Mouse (Mus musculus) forebrain, embryonic 13.5 days (tissue): ENCODE results near the gene Gins3. TPM values are rescaled to one million over a fixed set of nuclear protein-coding genes. Genes with fewer than 3 reads are reported as not detected.
"Not testable (repeated sequence)": the region's sequence is repeated elsewhere in the genome, so short reads cannot be mapped to it uniquely, and the experiment has no call there.

Source experiments
- ATAC-seq: fragments of 200-750 bp; cut with Nextera tagmentation; 2 replicates; pipeline ENCODE4 v1.8.0; 2017
- H3K27ac ChIP-seq: fragments of 300-500 bp; sonication (generic); 2 replicates; pipeline ENCODE4 v1.5.1; 2015; ENCODE audit warnings: inconsistent platforms, mild to moderate bottlenecking, moderate library complexity
- H3K27me3 ChIP-seq: fragments of 300-500 bp; sonication (generic); 2 replicates; pipeline ENCODE4 v1.6.1; 2015; ENCODE audit warnings: mild to moderate bottlenecking, inconsistent platforms
- H3K36me3 ChIP-seq: fragments of 300-500 bp; sonication (generic); 2 replicates; pipeline ENCODE4 v1.6.1; 2015; ENCODE audit warnings: mild to moderate bottlenecking, inconsistent platforms; ENCODE audit not compliant: poor library complexity, severe bottlenecking
- H3K4me1 ChIP-seq: fragments of 300-500 bp; sonication (generic); 2 replicates; pipeline ENCODE4 v1.6.1; 2015; ENCODE audit warnings: inconsistent platforms
- H3K4me2 ChIP-seq: fragments of 300-500 bp; sonication (generic); 2 replicates; pipeline ENCODE4 v1.6.1; 2015; ENCODE audit warnings: inconsistent platforms, mild to moderate bottlenecking, moderate library complexity
- H3K4me3 ChIP-seq: fragments of 300-500 bp; sonication (generic); 2 replicates; pipeline ENCODE4 v1.5.1; 2015; ENCODE audit warnings: mild to moderate bottlenecking, inconsistent platforms
- H3K9ac ChIP-seq: fragments of 300-500 bp; sonication (generic); 2 replicates; pipeline ENCODE4 v1.6.1; 2015; ENCODE audit warnings: mild to moderate bottlenecking, inconsistent platforms
- H3K9me3 ChIP-seq: fragments of 300-500 bp; sonication (generic); replicated peaks from 2 replicates; pipeline ENCODE4 v1.6.1; 2016; ENCODE audit warnings: inconsistent platforms
- WGBS: fragments of 180-500 bp; shearing (Covaris S2); methylation state at CpG from one replicate; pipeline ENCODE4 v1.1.7; 2015; 5-methylcytosine and 5-hydroxymethylcytosine counted together
- polyA plus RNA-seq: library from polyadenylated mRNA; unstranded; fragments of >200 nt; fragmentation: Nextera tagmentation; extraction: Ambion mirVana; gene quantifications from 2 replicates; pipeline ENCODE4 v1.2.1, GENCODE M21; 2015

Gene Gins3
- polyA plus RNA-seq, 1 experiment from 2014 or later, result 19.4 TPM

- ATAC-seq, result no peak
- 81% methylated on average over 7 of the region's 7 CpGs for WGBS
Observed at GRCm38 (mm10) chr8:95655831-95656230, 22.6 kb downstream of the Gins3 start.

GRCm38 (mm10) chr8:95656316-95657002 lies 23.2 kb downstream of the Gins3 start:
- no peak for ATAC-seq
- Histone ChIP-seq H3K9me3 (no peaks in the 10 kb centered on the region), H3K36me3 (no peaks in the 10 kb centered on the region), H3K27me3 (no peaks in the 10 kb centered on the region), H3K4me1 (peaks cover 27% of the 10 kb centered on the region), H3K27ac (no peak overlapping the region; the same call in 1 of the 2 replicates), H3K9ac (no peak overlapping the region), H3K4me3 (no peak overlapping the region), H3K4me2 (no peak overlapping the region)
- WGBS, result 54% methylated on average over 5 of the region's 5 CpGs

More at GRCm38 (mm10) chr8:95655831-95656230, 22.6 kb downstream of the Gins3 start:
- Histone ChIP-seq H3K9ac (no peak overlapping the region), H3K4me2 (no peak overlapping the region), H3K36me3 (no peaks in the 10 kb centered on the region), H3K9me3 (no peaks in the 10 kb centered on the region), H3K27me3 (no peaks in the 10 kb centered on the region), H3K4me1 (peaks cover 30% of the 10 kb centered on the region), H3K4me3 (no peak overlapping the region), H3K27ac (no peak overlapping the region)

GRCm38 (mm10) chr8:95657523-95657922 lies 24.3 kb downstream of the Gins3 start:
- no peak for ATAC-seq
- no peaks in the 10 kb centered on the region for H3K36me3 ChIP-seq
- H3K9ac ChIP-seq, result no peak overlapping the region
- peaks cover 27% of the 10 kb centered on the region for H3K4me1 ChIP-seq
- H3K27ac ChIP-seq, result no peak overlapping the region
- no peaks in the 10 kb centered on the region for H3K9me3 ChIP-seq
- H3K4me3 ChIP-seq, result no peak overlapping the region
- WGBS, result 56% methylated on average over 2 of the region's 2 CpGs
- H3K27me3 ChIP-seq, result no peaks in the 10 kb centered on the region
- no peak overlapping the region for H3K4me2 ChIP-seq

- no peak for ATAC-seq
- peaks cover 27% of the 10 kb centered on the region for H3K4me1 ChIP-seq
- H3K4me3 ChIP-seq, result no peak overlapping the region
- no peak overlapping the region for H3K4me2 ChIP-seq
- 67% methylated on average over 6 of the region's 6 CpGs for WGBS
- H3K27me3 ChIP-seq, result no peaks in the 10 kb centered on the region
- no peaks in the 10 kb centered on the region for H3K36me3 ChIP-seq
- peak overlapping the region; percentile 44; the same call in 1 of the 2 replicates for H3K27ac ChIP-seq
- H3K9ac ChIP-seq, result no peak overlapping the region
- H3K9me3 ChIP-seq, result no peaks in the 10 kb centered on the region
Observed at GRCm38 (mm10) chr8:95660334-95660882, 27.2 kb downstream of the Gins3 start.

GRCm38 (mm10) chr8:95661085-95661484 lies 27.8 kb downstream of the Gins3 start:
- no peak overlapping the region for H3K9ac ChIP-seq
- no peaks in the 10 kb centered on the region for H3K36me3 ChIP-seq
- no peak for ATAC-seq
- no peaks in the 10 kb centered on the region for H3K27me3 ChIP-seq
- no peak overlapping the region for H3K4me3 ChIP-seq
- peaks cover 20% of the 10 kb centered on the region for H3K4me1 ChIP-seq
- H3K4me2 ChIP-seq, result no peak overlapping the region
- WGBS, result 82% methylated on average over 8 of the region's 8 CpGs
- no peaks in the 10 kb centered on the region for H3K9me3 ChIP-seq
- H3K27ac ChIP-seq, result no peak overlapping the region; the same call in 1 of the 2 replicates

- Histone ChIP-seq H3K4me3 (no peak overlapping the region), H3K9ac (no peak overlapping the region), H3K4me1 (peaks cover 15% of the 10 kb centered on the region), H3K27me3 (no peaks in the 10 kb centered on the region), H3K4me2 (no peak overlapping the region), H3K36me3 (no peaks in the 10 kb centered on the region), H3K27ac (no peak overlapping the region), H3K9me3 (0 out of 2 replicates have a peak, but pooled peaks cover 3% of the 10 kb centered on the region)
- WGBS, result 90% methylated on average over 6 of the region's 6 CpGs
- no peak for ATAC-seq
Observed at GRCm38 (mm10) chr8:95661575-95661974, 28.3 kb downstream of the Gins3 start.

- WGBS, result 82% methylated on average over 7 of the region's 7 CpGs
- H3K27me3 ChIP-seq, result no peaks in the 10 kb centered on the region
- H3K9me3 ChIP-seq, result 0 out of 2 replicates have a peak, but pooled peaks cover 5% of the 10 kb centered on the region
- no peak for ATAC-seq
- no peak overlapping the region for H3K27ac ChIP-seq
- H3K9ac ChIP-seq, result no peak overlapping the region
- H3K4me2 ChIP-seq, result no peak overlapping the region
- H3K4me1 ChIP-seq, result 0 out of 2 replicates have a peak, but pooled peaks cover 7% of the 10 kb centered on the region
- H3K4me3 ChIP-seq, result no peak overlapping the region
- H3K36me3 ChIP-seq, result no peaks in the 10 kb centered on the region
Observed at GRCm38 (mm10) chr8:95662885-95663598, 29.8 kb downstream of the Gins3 start.

- Histone ChIP-seq H3K4me2 (no peak overlapping the region), H3K4me3 (no peak overlapping the region), H3K36me3 (no peaks in the 10 kb centered on the region), H3K4me1 (0 out of 2 replicates have a peak, but pooled peaks cover 7% of the 10 kb centered on the region), H3K9me3 (0 out of 2 replicates have a peak, but pooled peaks cover 5% of the 10 kb centered on the region), H3K27ac (no peak overlapping the region), H3K9ac (no peak overlapping the region), H3K27me3 (no peaks in the 10 kb centered on the region)
- no peak for ATAC-seq
- 73% methylated on average over 4 of the region's 4 CpGs for WGBS
Observed at GRCm38 (mm10) chr8:95663599-95663949, 30.3 kb downstream of the Gins3 start.

GRCm38 (mm10) chr8:95665813-95666452 lies 32.7 kb downstream of the Gins3 start:
- not testable (repeated sequence) for H3K9ac ChIP-seq, ATAC-seq, H3K4me2 ChIP-seq, H3K36me3 ChIP-seq, H3K4me3 ChIP-seq, H3K27me3 ChIP-seq, H3K27ac ChIP-seq, H3K9me3 ChIP-seq, H3K4me1 ChIP-seq
- 95% methylated on average over 11 of the region's 11 CpGs for WGBS

- Histone ChIP-seq H3K9ac (no peak overlapping the region), H3K27ac (no peak overlapping the region), H3K4me2 (no peak overlapping the region), H3K27me3 (peaks cover 8% of the 10 kb centered on the region), H3K4me3 (no peak overlapping the region), H3K36me3 (no peaks in the 10 kb centered on the region), H3K9me3 (0 out of 2 replicates have a peak, but pooled peaks cover 5% of the 10 kb centered on the region), H3K4me1 (no peaks in the 10 kb centered on the region)
- 53% methylated on average over 8 of the region's 8 CpGs for WGBS
- ATAC-seq, result no peak
Observed at GRCm38 (mm10) chr8:95668163-95668958, 35.1 kb downstream of the Gins3 start.

GRCm38 (mm10) chr8:95669967-95670366 lies 36.7 kb downstream of the Gins3 start:
- Histone ChIP-seq H3K27ac (no peak overlapping the region), H3K9ac (no peak overlapping the region)
- WGBS, result 82% methylated on average over 2 of the region's 2 CpGs

More at GRCm38 (mm10) chr8:95669967-95670366, 36.7 kb downstream of the Gins3 start:
- 0 out of 2 replicates have a peak, but pooled peaks cover 5% of the 10 kb centered on the region for H3K9me3 ChIP-seq
- H3K36me3 ChIP-seq, result no peaks in the 10 kb centered on the region
- ATAC-seq, result no peak
- H3K27me3 ChIP-seq, result peaks cover 17% of the 10 kb centered on the region
- H3K4me1 ChIP-seq, result peaks cover 7% of the 10 kb centered on the region
- no peak overlapping the region for H3K4me2 ChIP-seq
- no peak overlapping the region for H3K4me3 ChIP-seq
